ENCODE assay signal across 8 mouse cellular contexts in the genomic region with DNA sequence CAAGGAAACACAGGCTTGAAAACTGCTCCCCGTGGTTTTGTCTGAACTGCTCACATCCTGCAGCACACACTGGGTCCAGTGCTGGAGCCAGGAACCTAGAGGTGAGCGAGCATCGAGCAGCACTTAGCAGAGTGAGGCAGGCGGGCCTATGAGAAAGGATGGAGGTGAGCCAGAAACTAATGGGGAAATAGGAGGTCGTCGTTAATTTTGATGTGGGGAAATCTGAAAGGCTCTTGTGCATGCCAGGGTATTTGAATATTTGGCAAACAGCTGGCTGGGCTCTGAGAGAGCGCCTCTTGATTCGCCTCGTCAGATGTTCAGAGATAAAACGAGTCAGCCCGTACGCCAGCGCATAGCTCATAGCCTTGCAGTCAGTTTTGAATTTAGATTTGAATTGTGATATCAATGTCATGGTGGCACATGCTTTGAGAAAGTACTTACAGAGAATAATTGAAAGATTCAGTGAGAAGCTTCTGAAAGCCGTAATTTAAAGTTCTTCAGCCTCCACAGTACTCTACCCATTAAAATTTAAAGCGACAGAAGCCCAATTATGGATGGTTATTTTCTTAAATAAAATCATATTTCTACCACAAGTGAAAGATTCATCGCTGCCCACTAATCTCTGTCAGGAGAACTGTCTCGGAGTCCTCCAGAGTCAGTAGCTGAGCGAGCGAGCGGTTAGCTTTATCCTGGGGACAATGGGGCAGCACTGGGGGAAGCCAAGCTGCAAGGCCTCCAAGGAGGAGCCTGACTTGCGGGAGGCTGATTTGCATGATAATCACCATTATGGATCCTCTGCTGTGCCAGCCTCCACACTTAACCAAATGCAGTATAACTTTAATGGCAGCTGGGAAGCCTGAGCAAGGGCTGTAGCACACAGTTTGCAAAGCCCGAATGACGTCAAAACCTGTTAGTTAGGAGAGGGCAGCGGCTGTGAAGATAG.
DNase-seq lines count a peak whose midpoint lies in the region; ATAC-seq and TF ChIP-seq lines count a peak whose summit lies in the region.

No protein-coding gene starts in this region.

- no peaks in the 10 kb centered on the region for H3K9me3 ChIP-seq in heart, embryonic 11.5 days (replicated peaks; ENCODE audit: control insufficient read depth, low read length)
- H3K9me3 ChIP-seq in lung, embryonic 14.5 days (ENCODE audit: low read depth, low read length): no peaks in the 10 kb centered on the region

- H3K4me2 ChIP-seq in heart, embryonic 11.5 days: peak overlapping the region; percentile 63
- H3K4me2 ChIP-seq in lung, embryonic 14.5 days: peak overlapping the region; percentile 43

- no peak overlapping the region for H3K27ac ChIP-seq in heart, embryonic 11.5 days (ENCODE audit: low read depth, low read length)
- H3K27ac ChIP-seq in layer of hippocampus, adult 2 months: peak overlapping the region; percentile 82
- peak overlapping the region; percentile 0; the same call in 1 of the 2 replicates for H3K27ac ChIP-seq in lung, embryonic 14.5 days (ENCODE audit: low read depth)

- no peak overlapping the region for H3K9ac ChIP-seq in heart, embryonic 11.5 days (ENCODE audit: low read depth, low read length)
- no peak overlapping the region; the same call in 1 of the 2 replicates for H3K9ac ChIP-seq in lung, embryonic 14.5 days

- H3K36me3 ChIP-seq in heart, embryonic 11.5 days (ENCODE audit: control insufficient read depth, insufficient read depth, low read length): no peaks in the 10 kb centered on the region
- H3K36me3 ChIP-seq in lung, embryonic 14.5 days (ENCODE audit: insufficient read depth): no peaks in the 10 kb centered on the region

- no peak; the same call in 1 of the 2 replicates for ATAC-seq in heart, embryonic 11.5 days (replicated peaks; ENCODE audit: insufficient number of reproducible peaks, low FRiP score, low TSS enrichment)
- peak; percentile 82 for ATAC-seq in lung, embryonic 14.5 days (ENCODE audit: insufficient read depth)

- H3K4me3 ChIP-seq in heart, embryonic 11.5 days (ENCODE audit: low read depth, low read length): peak overlapping the region; percentile 37
- peak overlapping the region; percentile 56 for H3K4me3 ChIP-seq in layer of hippocampus, adult 2 months
- peak overlapping the region; percentile 12; the same call in 1 of the 2 replicates for H3K4me3 ChIP-seq in lung, embryonic 14.5 days (ENCODE audit: low read depth, low read length)

- WGBS in heart, embryonic 11.5 days (ENCODE audit: insufficient replicate concordance): 9% methylated on average over 24 of the region's 24 CpGs
- WGBS in lung, embryonic 14.5 days: 16% methylated on average over 24 of the region's 24 CpGs

- H3K4me1 ChIP-seq in heart, embryonic 11.5 days (ENCODE audit: control insufficient read depth, insufficient read depth, low read length): no peaks in the 10 kb centered on the region
- 0 out of 2 replicates have a peak, but pooled peaks cover 4% of the 10 kb centered on the region for H3K4me1 ChIP-seq in lung, embryonic 14.5 days (ENCODE audit: insufficient read depth)

- no peaks in the 10 kb centered on the region for H3K27me3 ChIP-seq in heart, embryonic 11.5 days (ENCODE audit: control insufficient read depth, insufficient read depth, low read length)
- H3K27me3 ChIP-seq in lung, embryonic 14.5 days (ENCODE audit: insufficient read depth, low read length): no peaks in the 10 kb centered on the region

- DNase-seq in heart, adult 11 months: no peak
- DNase-seq in cerebellum, adult 9-10 months: peak; percentile 12
- peak; percentile 11 to 25 for DNase-seq in frontal cortex, postnatal 14 days (ENCODE audit: low spot score in 2 of 2)
- DNase-seq in layer of hippocampus, adult 2 months (ENCODE audit: low spot score in 2 of 2): peak; percentile 17 to 58
- peak; percentile 63 for DNase-seq in lung, embryonic 14.5 days
- peak; percentile 64 to 69 for DNase-seq in right cerebral cortex, postnatal 10 days (ENCODE audit: low spot score in 2 of 2)
- DNase-seq in thymus, postnatal 0 days (ENCODE audit: low spot score): no peak

- TF ChIP-seq CTCF in layer of hippocampus, adult 2 months (conservative IDR thresholded peaks at IDR 0.05): peak; percentile 27
- no peak for TF ChIP-seq CTCF in lung, embryonic 14.5 days (IDR thresholded peaks at IDR 0.05; ENCODE audit: low read depth)

Comparison
In these comparisons a context has a peak if more than half of its experiments do, and no peak if none do; other contexts are left out.
1. DNase-seq: peak in cerebellum, adult 9-10 months (single experiment), frontal cortex, postnatal 14 days (2 of 2), layer of hippocampus, adult 2 months (2 of 2), lung, embryonic 14.5 days (single experiment) and right cerebral cortex, postnatal 10 days (2 of 2); none in heart, adult 11 months (single experiment) and thymus, postnatal 0 days (single experiment).
2. Peak in every context shown above with its lines, with median percentiles within 50 percentile points of each other: H3K4me3 ChIP-seq.